Mouse (Mus musculus): ENCODE data around the gene Med13l. TPM values are rescaled to one million over a fixed set of nuclear protein-coding genes. Genes with fewer than 3 reads are reported as not detected.

Med13l gene
- total RNA-seq, 2 experiments from 2014 or later = 19.7 to 22.7 TPM

- DNase-seq = no peak
These were observed 133.5 kb downstream of the Med13l start for GRCm38 (mm10) chr5:118693996-118694395.

- no peak for DNase-seq
These were observed 136.6 kb downstream of the Med13l start for GRCm38 (mm10) chr5:118697073-118697472.

GRCm38 (mm10) chr5:118700978-118701377 lies 140.5 kb downstream of the Med13l start:
- no peak for DNase-seq

- DNase-seq = no peak
These were observed 142.2 kb downstream of the Med13l start for GRCm38 (mm10) chr5:118702674-118703073.

- DNase-seq = no peak
These were observed 143.7 kb downstream of the Med13l start for GRCm38 (mm10) chr5:118704148-118704547.

DNA sequence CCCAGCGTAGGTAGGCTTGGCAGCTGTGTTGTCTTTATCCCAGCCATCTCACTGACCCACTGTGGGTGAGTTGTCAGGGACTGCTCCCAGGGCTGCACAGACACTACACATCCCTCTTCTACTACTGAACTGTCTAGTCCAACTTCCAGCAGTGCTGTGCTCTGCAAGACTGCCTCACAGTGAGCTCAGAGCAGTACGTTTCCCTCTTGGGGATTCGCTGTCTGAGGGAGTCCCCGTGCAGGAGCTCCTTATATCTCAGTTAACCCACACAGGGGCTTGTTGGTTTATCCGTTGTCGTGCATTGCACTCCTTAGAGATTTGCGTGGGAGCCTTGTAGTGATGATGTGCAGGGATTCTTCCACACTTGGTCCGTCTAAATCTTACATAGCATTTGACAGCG lies 144.5 kb downstream of the Med13l start:
- DNase-seq = no peak

- no peak for DNase-seq
These were observed 145.5 kb downstream of the Med13l start for GRCm38 (mm10) chr5:118706009-118706408.

DNA sequence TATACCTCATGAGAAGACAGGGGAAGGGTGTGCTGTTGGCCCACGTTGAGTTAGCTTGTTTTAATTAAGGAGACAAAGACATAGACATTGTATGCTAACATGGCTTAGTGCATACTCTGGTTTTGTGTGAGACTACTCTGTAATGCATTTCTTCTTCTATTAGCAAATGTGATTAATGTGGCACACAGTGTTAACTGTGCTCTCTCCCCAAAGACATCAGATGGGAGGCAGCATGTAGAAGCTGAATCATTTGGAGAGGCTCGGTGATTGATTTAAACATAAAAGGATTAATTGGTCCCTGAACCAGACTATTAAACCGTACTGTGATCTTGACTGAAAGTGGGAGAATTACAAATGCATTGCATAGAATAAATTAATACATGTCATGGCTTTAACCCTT lies 145.9 kb downstream of the Med13l start:
- no peak for DNase-seq

DNA sequence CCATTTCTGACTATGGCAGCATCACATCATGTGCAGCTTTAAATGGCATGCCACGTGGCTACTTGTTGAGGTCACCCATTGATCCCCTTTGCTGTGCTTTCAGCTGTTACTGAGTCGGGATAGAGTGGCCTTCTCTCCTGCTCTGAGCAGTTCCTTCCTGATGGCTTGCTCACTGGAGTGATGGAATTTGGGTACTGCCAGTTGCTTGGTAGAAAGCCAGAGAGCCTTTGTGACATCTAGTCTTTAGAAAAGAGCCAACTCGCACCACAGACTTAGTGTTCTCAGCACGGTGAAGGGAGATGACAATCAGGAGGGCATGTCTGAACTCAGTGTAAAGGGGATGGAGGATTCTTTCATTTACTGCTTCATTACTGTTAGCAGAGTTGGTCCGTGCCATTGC lies 147.0 kb downstream of the Med13l start:
- DNase-seq = no peak

GRCm38 (mm10) chr5:118708215-118708949 lies 147.9 kb downstream of the Med13l start:
- peak; percentile 36 for DNase-seq

GRCm38 (mm10) chr5:118709847-118710251 lies 149.4 kb downstream of the Med13l start:
- DNase-seq = no peak

- DNase-seq = no peak
These were observed 155.0 kb downstream of the Med13l start for GRCm38 (mm10) chr5:118715518-118715917.

DNA sequence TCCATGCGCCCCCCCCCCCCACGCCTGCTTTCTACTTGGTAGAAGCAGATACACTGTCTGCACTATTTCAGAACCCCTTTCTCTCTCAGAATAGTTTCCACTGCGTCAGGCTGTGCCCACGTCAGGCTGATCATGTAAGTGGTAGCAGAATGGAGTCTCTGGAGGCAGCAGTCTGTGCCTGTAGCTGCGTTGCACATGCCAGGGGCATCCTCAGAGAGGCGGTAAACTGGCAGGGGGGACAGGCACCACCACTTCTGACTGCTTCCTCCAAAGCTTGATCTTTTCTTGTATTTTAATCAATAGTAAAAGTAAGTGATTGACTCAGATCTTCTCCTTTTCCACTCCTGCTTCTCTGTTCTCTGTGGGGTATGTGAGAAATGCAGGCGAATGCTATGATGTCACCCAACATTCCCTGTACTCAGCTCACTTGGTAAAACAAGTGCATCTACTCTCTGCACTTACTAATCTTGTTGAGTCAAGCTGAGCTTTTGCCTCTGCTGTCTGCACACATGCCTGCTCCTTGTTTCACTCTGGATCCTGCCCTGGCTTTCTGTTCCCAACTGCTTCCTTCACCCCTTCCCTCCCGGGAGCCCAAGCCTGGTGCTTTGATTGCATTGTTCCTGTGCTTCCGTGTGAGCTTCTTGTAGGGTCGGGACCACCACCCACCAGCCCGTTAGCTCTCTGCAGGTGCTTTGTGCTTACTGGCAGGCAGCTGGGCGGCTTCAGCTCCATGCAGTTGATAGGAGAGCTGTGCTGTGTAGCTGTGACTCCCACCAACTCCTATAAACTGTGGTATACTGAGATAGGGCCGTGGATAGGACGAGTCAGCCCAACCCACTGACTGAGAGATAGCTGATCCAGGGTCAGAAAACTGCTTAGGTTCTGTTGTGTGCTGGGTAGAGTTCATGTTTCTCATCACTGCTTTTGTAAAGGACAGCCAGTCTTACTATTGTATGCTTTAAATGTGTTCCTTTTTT lies 156.1 kb downstream of the Med13l start:
- DNase-seq = no peak

DNA sequence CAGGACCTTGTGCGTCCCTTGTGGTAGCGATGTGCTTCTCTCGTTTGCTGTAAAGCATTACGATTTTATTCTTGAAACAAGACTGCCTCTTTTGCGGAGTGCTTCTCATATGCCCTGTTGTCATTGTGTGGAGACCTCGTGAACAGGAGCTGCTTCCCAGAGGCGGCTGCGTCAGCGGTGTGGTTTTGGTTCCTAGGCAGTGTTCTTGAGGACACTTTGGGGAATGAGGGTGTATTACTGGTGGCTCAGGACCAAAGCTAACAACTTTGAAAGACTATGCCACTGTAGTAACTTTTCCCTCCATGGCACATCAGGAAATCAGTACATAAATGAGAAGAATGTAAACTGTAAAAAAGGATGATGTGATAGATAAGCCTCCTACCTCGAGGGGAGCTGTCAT lies 157.0 kb downstream of the Med13l start:
- DNase-seq = no peak

DNA sequence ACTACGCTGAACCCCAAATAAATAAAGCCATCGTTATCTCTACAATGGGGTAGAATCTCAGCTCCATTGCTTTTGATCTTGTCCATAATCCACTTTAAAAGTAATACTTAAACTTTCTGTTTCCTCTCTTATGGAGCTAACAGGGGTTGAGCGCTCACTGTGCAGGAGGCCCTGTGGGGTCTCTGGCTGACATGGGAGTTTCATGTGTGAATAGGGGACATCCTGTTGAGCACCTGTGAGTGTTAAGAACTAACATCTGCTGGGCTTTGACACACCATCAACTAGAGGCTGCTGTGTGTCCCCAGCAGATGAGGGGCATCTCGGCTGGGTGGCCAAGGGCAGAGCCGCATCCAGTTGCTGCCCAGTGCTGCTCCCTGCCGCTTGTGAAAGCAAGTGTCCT lies 157.6 kb downstream of the Med13l start:
- no peak for DNase-seq

- no peak for DNase-seq
These were observed 160.9 kb downstream of the Med13l start for GRCm38 (mm10) chr5:118721416-118721815.

GRCm38 (mm10) chr5:118721848-118722247 lies 161.4 kb downstream of the Med13l start:
- DNase-seq = no peak

- DNase-seq = no peak
These were observed 162.0 kb downstream of the Med13l start for GRCm38 (mm10) chr5:118722456-118722855.

DNA sequence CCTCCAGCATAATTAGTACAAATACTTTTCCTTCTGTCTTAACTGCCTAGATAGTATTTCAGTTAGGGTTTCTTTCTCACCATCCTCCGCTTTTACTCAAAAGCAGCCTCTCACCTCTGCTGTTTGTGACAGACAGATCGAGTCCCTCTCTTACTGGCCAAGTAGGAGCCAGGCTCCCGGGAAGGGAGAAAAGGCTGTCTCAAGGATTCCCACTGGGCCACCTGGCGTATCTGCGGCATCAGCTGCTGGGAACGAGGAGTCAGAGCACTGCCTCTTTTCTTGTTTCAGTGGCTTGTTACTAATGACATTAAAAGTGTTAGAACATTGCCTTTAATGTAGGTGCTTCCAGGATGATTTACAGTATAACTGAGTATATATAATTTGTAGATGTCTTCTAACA lies 164.9 kb downstream of the Med13l start:
- no peak for DNase-seq

GRCm38 (mm10) chr5:118725886-118726505 lies 165.5 kb downstream of the Med13l start:
- no peak for DNase-seq

DNA sequence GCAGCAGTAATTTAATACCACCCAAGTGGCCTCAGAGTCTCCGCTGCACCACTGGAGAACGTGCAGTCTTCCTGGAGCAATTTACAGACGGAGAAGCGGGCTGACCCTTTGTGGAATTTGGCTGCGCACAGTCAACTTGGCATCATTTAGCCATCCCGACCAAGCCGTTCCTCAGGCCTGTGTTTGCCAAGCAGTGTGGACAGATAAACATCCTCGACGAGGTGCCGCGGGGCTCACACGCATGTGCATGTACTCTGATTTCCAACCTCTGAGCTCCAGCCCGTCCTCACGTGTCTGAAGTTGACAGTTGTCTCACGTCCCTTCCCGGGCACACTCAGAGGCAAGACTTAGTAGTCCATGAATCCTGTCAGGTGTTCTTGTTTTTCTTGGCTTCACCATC lies 166.9 kb downstream of the Med13l start:
- peak; percentile 33 for DNase-seq

- DNase-seq = no peak
These were observed 171.7 kb downstream of the Med13l start for GRCm38 (mm10) chr5:118732221-118732620.

DNA sequence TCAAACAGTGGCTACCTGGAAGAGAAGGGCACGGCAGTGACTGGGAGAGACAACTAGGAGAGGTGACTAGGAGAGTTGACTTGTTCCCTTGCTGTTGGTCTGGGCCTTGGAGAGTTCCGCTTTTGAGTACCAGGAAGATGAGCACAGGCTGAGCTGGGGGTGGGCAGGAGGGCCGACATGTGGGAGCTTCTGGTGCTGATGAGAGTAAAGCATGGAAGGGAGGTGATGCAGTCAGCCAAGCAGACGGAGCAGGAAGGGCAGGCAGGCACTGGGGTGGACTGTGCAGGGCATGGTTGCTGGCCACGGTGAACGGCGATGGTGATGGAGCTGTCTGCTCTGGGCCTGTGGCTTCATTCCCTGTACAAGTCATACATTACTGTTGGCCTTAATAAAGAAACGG lies 172.2 kb downstream of the Med13l start:
- DNase-seq = no peak

Data from gastrocnemius, postnatal 25 days (tissue).